Mouse (Mus musculus) gastrocnemius, postnatal 25 days (tissue): Measurements from ENCODE around the gene Etfdh. TPM values are rescaled to one million over a fixed set of nuclear protein-coding genes. Genes with fewer than 3 reads are reported as not detected.
"Not testable (repeated sequence)": the region's sequence is repeated elsewhere in the genome, so short reads cannot be mapped to it uniquely, and the experiment has no call there.

ENCODE experiments used
- DNase-seq: peaks from one replicate; pipeline ENCODE4 v3.0.0; 2022
- total RNA-seq, 2 experiments: library from RNA; stranded (reverse); gene quantifications; 1 replicate in 1 of 2; 2 replicates in 1 of 2; pipeline ENCODE4 v1.2.3; 2021

Etfdh gene
- total RNA-seq, 2 experiments from 2014 or later: 106 to 115 TPM

GRCm38 (mm10) chr3:79577606-79578005 lies 51.7 kb downstream of the Etfdh start:
- no peak for DNase-seq

GRCm38 (mm10) chr3:79576865-79577264 lies 52.4 kb downstream of the Etfdh start:
- DNase-seq: no peak

- DNase-seq: no peak
Observed at GRCm38 (mm10) chr3:79576468-79576816, 52.9 kb downstream of the Etfdh start.

- no peak for DNase-seq
Observed at GRCm38 (mm10) chr3:79575576-79576467, 53.5 kb downstream of the Etfdh start.

- no peak for DNase-seq
Observed at GRCm38 (mm10) chr3:79574336-79574735, 55.0 kb downstream of the Etfdh start.

GRCm38 (mm10) chr3:79573376-79573775 lies 55.9 kb downstream of the Etfdh start:
- not testable (repeated sequence) for DNase-seq

DNA sequence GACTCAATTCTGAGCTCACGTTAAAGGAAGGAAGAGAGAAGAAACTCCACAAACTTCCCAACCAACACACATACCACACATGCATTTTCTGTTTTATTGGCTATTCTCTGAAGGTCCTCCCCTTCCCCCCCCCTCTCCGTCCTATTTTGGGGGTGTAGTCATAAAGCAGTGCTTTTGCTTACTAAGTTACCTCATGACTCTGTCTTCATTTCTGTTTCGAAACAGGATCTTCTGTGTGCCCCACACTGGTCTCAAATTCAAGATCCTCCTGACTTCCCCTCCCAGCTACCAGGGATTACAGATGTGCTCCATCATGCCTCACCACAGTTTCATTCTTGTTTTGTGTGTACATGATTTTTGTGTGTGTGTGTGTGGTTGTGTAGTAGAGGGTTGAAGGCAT lies 56.9 kb downstream of the Etfdh start:
- DNase-seq: no peak

DNA sequence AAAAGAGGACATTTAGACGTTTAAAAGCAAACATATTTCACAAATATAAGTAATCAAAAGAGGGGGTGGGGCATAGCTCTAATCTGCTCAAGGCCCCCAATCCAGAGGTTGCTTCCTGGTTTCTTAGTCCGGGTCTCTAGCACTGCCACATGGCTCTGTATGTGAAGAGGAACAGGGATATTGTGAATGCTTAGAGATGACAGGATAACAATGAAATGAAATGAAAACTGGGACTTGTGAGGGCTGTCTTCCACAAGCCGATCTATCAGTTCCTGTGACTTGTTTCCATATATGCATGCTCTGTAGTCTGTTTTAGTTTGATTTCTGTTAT lies 60.0 kb downstream of the Etfdh start:
- DNase-seq: no peak

DNA sequence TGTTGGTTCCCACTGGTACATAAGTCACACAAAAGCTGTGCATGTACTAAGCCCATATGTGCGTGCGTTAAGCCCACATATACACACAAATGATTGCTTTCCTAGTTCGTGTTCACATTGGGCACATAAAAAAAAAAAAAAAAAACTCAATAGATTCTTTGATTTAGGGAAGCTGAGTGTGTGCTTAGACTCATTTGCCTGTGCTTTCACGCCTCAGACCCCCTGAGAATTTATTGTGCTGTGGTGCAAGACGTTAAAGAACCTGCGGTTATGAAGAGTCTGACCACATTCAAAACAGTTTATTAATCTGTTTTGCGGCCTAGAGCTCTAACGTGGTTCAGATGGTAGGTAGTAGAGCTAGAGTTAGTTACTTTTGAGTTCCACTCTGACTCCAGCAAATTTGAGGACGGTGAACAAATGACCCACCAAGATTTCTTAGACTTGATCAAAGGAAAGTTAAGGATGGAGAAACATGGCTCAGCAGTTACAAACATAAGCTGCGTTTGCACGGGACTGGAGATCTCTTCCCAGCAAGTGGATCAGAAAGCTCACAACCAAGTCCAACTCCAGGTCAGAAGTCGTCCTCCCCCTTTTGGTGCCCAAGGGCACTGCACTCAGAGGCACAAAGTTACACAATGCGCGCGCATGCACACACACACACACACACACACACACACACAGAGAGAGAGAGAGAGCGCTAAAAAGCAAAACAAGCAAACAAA lies 60.5 kb downstream of the Etfdh start:
- DNase-seq: no peak

- DNase-seq: peak; percentile 92
Observed at GRCm38 (mm10) chr3:79567703-79568362, 61.5 kb downstream of the Etfdh start, which contains the start of gene Fnip2. Gene Fnip2 (minus strand): TSS chr3:79567796.

- peak; percentile 35 for DNase-seq
Observed at GRCm38 (mm10) chr3:79566716-79567691, 62.3 kb downstream of the Etfdh start.

DNA sequence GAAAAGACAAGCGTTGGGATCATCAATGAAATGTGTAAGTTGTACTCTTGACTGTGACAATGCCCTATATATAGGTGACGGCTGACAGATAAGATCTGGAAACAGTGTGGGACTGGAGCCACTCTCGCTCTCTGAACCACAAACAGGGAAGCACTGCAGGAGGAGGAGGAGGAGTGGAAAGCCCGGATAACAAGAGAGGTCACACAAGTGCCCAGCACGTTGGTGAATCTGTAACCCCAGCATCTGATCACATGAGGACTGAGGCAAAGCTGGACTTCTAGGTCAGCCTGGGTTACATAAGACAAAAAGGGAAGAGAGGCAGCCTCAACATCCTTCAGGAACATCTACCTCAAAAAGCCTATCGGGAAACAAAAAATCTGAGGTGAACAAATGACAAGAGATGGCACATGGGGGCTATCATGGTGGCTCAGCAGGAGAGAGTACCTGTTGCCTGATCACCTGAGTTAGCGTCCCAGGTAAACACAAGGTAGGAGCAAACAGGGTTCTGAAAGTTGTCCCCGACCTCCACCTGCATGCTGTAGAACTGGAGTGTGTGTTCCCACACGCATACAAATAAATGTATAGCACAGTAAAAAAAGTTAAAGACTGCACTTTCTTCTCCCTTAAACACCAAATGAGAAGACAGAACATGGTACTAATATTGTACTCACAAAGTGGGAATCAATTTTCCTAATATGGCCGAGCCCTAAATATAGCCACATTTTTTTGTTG lies 64.3 kb downstream of the Etfdh start:
- no peak for DNase-seq

GRCm38 (mm10) chr3:79563511-79563910 lies 65.8 kb downstream of the Etfdh start:
- DNase-seq: no peak

DNA sequence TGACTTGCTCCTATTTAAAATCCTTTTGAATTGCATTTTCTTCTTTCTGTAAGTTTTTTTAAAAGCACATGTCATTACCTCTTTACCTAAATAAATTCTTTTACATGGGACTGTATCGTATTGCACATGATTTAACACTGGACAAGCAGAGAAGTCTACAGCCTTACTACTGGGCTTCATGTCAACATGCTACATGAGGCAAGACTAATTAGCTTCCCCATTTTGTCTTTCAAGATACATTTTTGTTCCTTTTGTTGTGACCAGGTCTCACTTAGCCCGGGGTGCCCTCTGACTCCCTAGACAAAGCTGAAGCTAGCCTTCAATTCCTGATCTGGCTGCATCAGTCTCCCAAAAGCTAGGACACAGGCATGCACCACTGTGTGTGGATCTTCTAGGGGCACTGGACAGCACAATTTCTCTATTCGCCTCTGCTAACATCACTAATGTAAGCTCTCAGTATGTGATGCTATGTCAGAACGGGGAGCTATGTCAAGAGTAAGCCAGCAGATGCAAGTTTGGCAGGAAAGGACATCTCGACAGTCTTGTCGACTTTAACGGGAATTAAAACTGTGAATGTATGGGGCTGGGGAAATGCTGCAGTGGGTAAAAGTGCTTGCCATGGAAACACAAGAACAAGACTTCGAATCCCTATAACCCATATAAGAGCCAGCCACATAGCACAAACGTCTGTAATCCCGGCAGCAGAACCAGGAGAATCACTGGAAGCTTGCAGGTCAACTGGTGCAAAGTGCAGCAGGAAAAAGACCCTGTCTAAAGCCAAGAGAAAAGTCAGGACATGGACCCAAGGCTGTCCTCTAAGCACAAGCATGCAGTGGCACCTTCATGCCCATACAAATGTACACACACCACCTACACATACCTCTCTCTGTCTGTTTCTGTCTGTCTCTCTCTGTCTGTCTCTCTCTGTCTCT lies 67.2 kb downstream of the Etfdh start:
- DNase-seq: no peak

DNA sequence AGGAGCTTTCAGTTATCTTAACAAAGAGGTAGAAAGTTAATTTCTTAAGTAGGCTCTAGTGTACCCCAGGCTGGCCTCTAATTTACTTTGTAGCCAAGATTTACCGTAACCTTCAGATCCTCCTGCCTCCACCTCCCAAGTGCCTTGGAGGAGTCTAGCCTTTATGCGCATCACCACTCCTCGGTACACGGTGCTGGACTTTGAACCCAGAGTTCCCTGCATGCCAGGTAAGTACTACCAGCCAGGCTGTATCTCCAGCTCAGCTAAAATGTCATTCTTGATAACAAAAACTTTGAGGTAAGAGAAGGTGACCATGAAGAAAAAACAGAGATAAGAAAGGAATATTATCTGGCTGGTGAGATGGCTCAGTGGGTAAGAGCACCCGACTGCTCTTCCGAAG lies 68.7 kb downstream of the Etfdh start:
- no peak for DNase-seq

- no peak for DNase-seq
Observed at GRCm38 (mm10) chr3:79559773-79560045, 69.6 kb downstream of the Etfdh start.

DNA sequence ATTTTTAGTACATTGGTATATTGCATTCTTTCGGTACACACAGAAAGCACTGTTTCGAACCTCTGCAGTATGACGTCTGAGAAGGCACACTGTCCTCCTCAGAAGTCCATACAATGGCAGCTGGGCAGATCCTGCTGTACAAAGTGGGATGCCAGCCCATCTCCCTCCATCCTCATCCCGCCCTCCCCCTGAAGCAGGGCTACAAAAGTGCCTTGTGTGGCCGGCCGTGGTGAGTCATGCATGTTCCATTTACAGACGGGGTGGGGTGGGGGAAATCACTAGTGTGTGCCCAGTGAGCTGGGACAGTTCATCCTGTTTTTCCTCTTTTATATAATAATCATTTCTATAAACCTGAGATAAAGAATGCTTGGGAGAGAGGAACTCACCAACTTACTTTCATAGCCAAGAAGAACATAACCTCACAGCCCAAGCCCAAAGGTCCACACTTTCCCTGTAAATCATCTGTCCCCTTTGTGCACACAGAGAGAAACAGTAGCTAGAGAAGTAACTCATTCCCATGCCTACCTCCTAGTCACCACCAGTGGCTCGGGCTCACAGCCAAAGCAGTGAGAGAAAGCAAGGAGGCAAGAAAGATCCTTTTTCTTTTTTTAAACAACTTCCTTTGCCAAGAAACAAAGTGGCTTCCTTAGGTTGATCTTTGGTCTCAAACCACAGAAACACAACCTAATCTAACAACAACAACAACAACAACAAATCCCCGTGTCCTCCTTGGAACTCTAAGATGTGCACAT lies 70.1 kb downstream of the Etfdh start:
- DNase-seq: peak; percentile 41

DNA sequence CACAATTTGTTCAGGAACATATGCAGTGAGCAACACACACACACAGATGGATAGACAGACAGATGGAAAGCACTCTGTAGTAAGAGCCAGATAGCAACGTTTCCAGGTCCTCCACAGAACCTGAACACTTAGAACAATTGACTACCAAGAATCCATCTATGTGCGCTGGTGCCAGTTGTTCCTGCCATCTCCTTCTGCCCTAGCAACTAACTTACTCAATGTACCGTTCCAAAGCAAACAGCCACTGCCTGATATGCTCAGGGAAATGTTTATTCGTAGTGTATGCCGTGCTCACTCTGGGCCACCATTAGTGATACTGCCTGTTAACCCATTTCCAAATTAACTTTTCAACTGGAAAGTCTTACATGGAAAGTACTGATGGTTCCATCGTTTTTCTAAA lies 74.2 kb downstream of the Etfdh start:
- no peak for DNase-seq
